Mouse (Mus musculus): ENCODE measurements at regions not wholly inside any gene's neighbourhood (a gene's known extent, or its start where the extent isn't known, plus 50 kb on each side); places are given as distances from the start of the nearest gene placed in this dataset.

DNA sequence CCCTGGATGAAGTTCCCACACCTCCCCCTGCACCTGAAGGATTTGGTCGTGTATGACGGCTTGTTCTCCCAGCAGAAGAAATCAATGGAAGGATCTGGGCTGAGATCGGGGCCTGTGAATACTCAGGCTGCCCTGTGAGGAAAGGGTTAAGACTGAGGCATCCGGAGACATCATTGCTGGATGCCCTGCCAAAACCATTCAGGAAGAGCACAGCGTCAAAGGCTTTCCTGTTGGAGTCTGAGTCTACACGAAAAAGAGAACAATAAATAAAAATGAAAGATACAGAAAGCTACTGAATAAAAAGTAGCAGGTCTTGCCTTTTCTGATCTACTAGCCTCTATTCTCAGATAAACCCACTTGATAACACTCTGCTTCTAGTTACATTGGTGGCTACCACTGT, 248.4 kb downstream of the Rps29 start:
- WGBS: 31% methylated on average over 6 of the region's 6 CpGs
- no peak overlapping the region for H3K4me2 ChIP-seq (ENCODE audit: low read depth, low read length)
- no peak for ATAC-seq
- H3K4me3 ChIP-seq (ENCODE audit: low read length): no peak overlapping the region
- H3K9ac ChIP-seq (ENCODE audit: low read depth, low read length): no peak overlapping the region
- no peaks in the 10 kb centered on the region for H3K4me1 ChIP-seq (ENCODE audit: control insufficient read depth, insufficient read depth, low read length)
- no peak overlapping the region for H3K27ac ChIP-seq (ENCODE audit: low read length)
- H3K9me3 ChIP-seq (ENCODE audit: control insufficient read depth, low read length): no peaks in the 10 kb centered on the region
- H3K27me3 ChIP-seq (replicated peaks; ENCODE audit: control insufficient read depth, insufficient read depth, low read length): no peaks in the 10 kb centered on the region
- no peaks in the 10 kb centered on the region for H3K36me3 ChIP-seq (ENCODE audit: control insufficient read depth, insufficient read depth, low read length)

DNA sequence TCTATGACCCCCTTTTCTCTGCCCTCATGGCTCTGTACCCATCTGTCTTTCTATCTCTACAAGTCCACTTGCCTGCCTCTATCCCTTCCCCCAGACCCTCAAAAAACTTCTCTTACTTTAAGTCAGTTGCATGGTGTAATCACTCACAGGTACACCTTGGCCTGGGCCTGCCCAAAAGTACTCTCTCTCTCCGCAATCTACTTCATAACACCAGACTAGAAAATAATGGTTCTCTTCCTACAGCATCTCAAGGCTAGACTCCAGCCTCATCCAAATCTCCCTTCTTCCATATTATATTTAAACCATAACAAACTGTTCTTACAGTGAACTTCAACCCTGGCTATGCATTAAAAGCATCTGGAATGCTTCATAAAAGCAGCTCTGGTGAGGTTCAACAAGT, 254.2 kb downstream of the Rps29 start:
- Histone ChIP-seq H3K27ac (ENCODE audit: low read length) (no peak overlapping the region), H3K4me1 (ENCODE audit: control insufficient read depth, insufficient read depth, low read length) (no peaks in the 10 kb centered on the region), H3K36me3 (ENCODE audit: control insufficient read depth, insufficient read depth, low read length) (no peaks in the 10 kb centered on the region), H3K9ac (ENCODE audit: low read depth, low read length) (no peak overlapping the region), H3K4me3 (ENCODE audit: low read length) (no peak overlapping the region), H3K4me2 (ENCODE audit: low read depth, low read length) (no peak overlapping the region), H3K27me3 (replicated peaks; ENCODE audit: control insufficient read depth, insufficient read depth, low read length) (no peaks in the 10 kb centered on the region), H3K9me3 (ENCODE audit: control insufficient read depth, low read length) (no peaks in the 10 kb centered on the region)
- ATAC-seq: no peak
- 84% methylated on average over 1 of the region's 1 CpGs for whole genome bisulfite sequencing

DNA sequence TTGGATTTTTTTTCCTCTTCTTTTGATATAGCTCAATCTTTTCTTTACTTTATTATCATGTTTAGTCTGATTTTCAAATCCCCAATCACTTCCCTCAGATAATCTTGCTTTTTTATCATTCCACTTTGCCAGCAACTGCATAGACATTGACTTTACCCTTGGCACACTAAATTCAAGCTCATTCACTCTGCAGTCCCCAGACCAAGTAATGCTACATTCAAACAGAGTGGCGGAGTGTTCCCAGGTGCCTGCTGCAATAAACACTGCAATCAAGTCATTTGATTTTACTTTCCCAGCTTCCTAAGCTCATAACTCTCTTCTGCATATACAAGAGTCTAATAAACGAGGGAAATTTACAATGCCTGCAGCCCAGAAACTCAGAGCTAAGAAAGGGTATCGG, 269.8 kb downstream of the Rps29 start:
- Histone ChIP-seq H3K27ac (ENCODE audit: low read length) (no peak overlapping the region), H3K27me3 (replicated peaks; ENCODE audit: control insufficient read depth, insufficient read depth, low read length) (no peaks in the 10 kb centered on the region), H3K36me3 (ENCODE audit: control insufficient read depth, insufficient read depth, low read length) (no peaks in the 10 kb centered on the region), H3K9me3 (ENCODE audit: control insufficient read depth, low read length) (no peaks in the 10 kb centered on the region), H3K4me1 (ENCODE audit: control insufficient read depth, insufficient read depth, low read length) (no peaks in the 10 kb centered on the region), H3K4me3 (ENCODE audit: low read length) (no peak overlapping the region), H3K4me2 (ENCODE audit: low read depth, low read length) (no peak overlapping the region), H3K9ac (ENCODE audit: low read depth, low read length) (no peak overlapping the region)
- no peak for ATAC-seq
- WGBS: 45% methylated on average over 3 of the region's 3 CpGs

DNA sequence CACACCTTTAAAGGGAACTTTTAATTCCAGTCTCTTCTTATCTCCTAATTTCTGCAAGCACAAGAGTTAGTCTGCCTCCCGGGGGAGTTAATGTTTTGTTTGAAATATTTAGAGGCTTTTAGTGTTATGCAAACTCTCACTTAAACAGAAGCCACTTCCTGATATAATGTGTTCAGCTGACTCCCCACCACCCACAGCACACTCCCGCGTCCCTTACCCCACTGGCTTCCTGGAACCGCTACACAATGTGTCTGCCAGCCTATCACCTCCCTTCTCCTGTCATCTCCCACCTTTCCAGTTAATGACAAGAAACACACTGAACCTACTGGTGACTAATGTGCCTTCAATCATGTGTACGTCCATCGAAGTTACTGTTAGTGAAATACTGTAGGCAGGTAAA, 276.5 kb downstream of the Rps29 start:
- 74% methylated on average over 6 of the region's 6 CpGs for WGBS
- H3K4me1 ChIP-seq (ENCODE audit: control insufficient read depth, insufficient read depth, low read length): 0 out of 2 replicates have a peak, but pooled peaks cover 2% of the 10 kb centered on the region
- H3K4me2 ChIP-seq (ENCODE audit: low read depth, low read length): no peak overlapping the region
- no peak for ATAC-seq
- H3K27ac ChIP-seq (ENCODE audit: low read length): no peak overlapping the region
- no peak overlapping the region for H3K4me3 ChIP-seq (ENCODE audit: low read length)
- no peaks in the 10 kb centered on the region for H3K9me3 ChIP-seq (ENCODE audit: control insufficient read depth, low read length)
- H3K36me3 ChIP-seq (ENCODE audit: control insufficient read depth, insufficient read depth, low read length): no peaks in the 10 kb centered on the region
- no peaks in the 10 kb centered on the region for H3K27me3 ChIP-seq (replicated peaks; ENCODE audit: control insufficient read depth, insufficient read depth, low read length)
- H3K9ac ChIP-seq (ENCODE audit: low read depth, low read length): no peak overlapping the region

DNA sequence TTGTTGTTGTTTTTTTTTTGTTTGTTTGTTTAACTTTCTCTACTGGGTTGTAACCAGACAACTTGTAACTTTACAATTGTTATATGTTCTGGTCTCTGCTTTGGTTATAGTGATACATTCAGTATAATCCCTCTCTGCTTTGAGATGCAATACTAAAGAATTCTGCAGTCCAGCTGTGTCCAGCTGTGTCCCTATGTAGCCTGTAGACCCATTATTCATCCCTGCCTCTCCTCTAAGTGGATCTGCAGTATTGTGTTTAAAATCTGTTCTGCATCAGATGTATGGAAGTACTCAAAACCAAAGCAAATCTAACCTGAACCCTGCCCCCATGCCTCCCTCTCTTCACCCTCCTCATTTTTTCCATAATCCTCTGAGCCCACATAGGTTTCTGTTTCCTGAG, 279.6 kb downstream of the Rps29 start:
- no peaks in the 10 kb centered on the region for H3K36me3 ChIP-seq (ENCODE audit: control insufficient read depth, insufficient read depth, low read length)
- H3K27me3 ChIP-seq (replicated peaks; ENCODE audit: control insufficient read depth, insufficient read depth, low read length): no peaks in the 10 kb centered on the region
- H3K4me2 ChIP-seq (ENCODE audit: low read depth, low read length): no peak overlapping the region
- H3K4me3 ChIP-seq (ENCODE audit: low read length): no peak overlapping the region
- 0 out of 2 replicates have a peak, but pooled peaks cover 2% of the 10 kb centered on the region for H3K4me1 ChIP-seq (ENCODE audit: control insufficient read depth, insufficient read depth, low read length)
- H3K9me3 ChIP-seq (ENCODE audit: control insufficient read depth, low read length): no peaks in the 10 kb centered on the region
- H3K9ac ChIP-seq (ENCODE audit: low read depth, low read length): no peak overlapping the region
- no peak overlapping the region for H3K27ac ChIP-seq (ENCODE audit: low read length)
- ATAC-seq: peak; percentile 71; the same call in 1 of the 2 replicates

DNA sequence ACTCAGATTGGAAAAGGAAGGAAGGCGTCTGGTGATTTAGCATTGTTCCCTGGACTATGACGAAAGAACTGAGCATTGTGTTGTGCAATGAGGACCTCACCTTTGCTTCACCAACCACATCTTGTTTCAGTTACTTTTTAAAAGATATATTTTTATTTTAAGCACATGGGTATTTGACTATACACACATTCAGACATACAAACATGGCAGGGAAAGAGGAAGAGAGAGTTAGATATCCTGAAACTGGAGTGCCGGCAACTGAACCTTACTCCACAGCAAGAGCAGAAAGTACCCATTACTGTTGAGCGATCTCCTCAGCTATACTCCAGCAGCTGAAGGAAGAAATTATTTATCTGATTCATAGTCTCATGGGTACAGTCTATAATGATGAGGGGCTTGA, 287.7 kb downstream of the Rps29 start:
- H3K4me2 ChIP-seq (ENCODE audit: low read depth, low read length): no peak overlapping the region
- no peak for ATAC-seq
- H3K27ac ChIP-seq (ENCODE audit: low read length): no peak overlapping the region
- no peaks in the 10 kb centered on the region for H3K9me3 ChIP-seq (ENCODE audit: control insufficient read depth, low read length)
- H3K27me3 ChIP-seq (replicated peaks; ENCODE audit: control insufficient read depth, insufficient read depth, low read length): no peaks in the 10 kb centered on the region
- H3K9ac ChIP-seq (ENCODE audit: low read depth, low read length): no peak overlapping the region
- 93% methylated on average over 4 of the region's 4 CpGs for WGBS
- no peak overlapping the region for H3K4me3 ChIP-seq (ENCODE audit: low read length)
- no peaks in the 10 kb centered on the region for H3K36me3 ChIP-seq (ENCODE audit: control insufficient read depth, insufficient read depth, low read length)
- H3K4me1 ChIP-seq (ENCODE audit: control insufficient read depth, insufficient read depth, low read length): no peaks in the 10 kb centered on the region

DNA sequence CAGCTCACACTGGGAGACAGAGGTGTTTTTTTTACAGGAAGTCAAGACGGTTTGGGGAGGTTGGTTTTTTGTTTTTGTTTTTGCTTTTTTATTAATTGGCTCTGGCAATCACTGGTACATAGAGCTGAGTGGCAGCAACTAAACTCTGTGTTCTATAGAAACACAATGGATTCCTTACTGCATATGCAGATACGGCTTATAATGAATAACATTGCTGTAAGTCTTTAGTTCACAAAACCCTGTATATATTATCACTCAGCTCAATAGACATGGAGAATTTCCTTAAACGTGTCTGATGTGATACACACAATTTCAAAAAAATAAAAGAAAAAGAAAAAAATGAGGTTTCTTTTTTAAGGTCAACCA, 296.0 kb downstream of the Rps29 start:
- no peaks in the 10 kb centered on the region for H3K36me3 ChIP-seq (ENCODE audit: control insufficient read depth, insufficient read depth, low read length)
- no peaks in the 10 kb centered on the region for H3K4me1 ChIP-seq (ENCODE audit: control insufficient read depth, insufficient read depth, low read length)
- no peak overlapping the region for H3K9ac ChIP-seq (ENCODE audit: low read depth, low read length)
- no peak overlapping the region for H3K4me2 ChIP-seq (ENCODE audit: low read depth, low read length)
- H3K27me3 ChIP-seq (replicated peaks; ENCODE audit: control insufficient read depth, insufficient read depth, low read length): no peaks in the 10 kb centered on the region
- H3K9me3 ChIP-seq (ENCODE audit: control insufficient read depth, low read length): no peaks in the 10 kb centered on the region
- H3K4me3 ChIP-seq (ENCODE audit: low read length): no peak overlapping the region
- 69% methylated on average over 3 of the region's 3 CpGs for WGBS
- no peak overlapping the region for H3K27ac ChIP-seq (ENCODE audit: low read length)
- ATAC-seq: no peak

DNA sequence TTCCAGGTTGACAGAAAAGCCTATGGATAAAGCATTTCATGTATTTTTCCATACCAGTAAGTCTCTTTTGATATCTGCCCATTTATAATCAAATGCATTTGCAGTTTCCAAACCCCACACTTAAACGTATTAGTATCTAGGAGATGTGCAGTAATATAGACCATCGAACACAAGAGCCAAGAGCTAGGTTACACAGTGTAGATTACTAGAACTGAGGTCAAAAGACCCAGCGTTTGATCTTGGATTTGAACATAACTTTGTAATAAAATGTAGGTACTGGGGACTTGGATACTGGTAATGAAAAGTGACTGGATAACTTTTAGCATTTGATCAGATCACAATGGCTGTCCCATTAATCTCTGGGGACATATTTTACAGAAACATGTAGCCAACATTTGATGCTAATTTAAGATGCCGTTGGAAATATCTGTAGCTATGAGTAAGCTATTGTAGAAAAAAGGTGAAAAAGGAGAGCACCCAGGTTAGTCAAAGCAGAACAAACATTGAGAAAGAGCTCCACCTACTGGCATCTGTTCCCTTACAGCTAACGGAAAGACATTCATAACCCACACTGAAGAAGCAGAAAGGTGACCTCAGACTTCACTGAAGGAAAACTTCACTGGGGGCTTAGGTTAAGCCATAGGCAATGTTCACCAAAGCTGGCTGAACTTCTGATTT, 296.5 kb downstream of the Rps29 start:
- Histone ChIP-seq H3K9me3 (ENCODE audit: control insufficient read depth, low read length) (no peaks in the 10 kb centered on the region), H3K4me2 (ENCODE audit: low read depth, low read length) (no peak overlapping the region), H3K4me3 (ENCODE audit: low read length) (no peak overlapping the region), H3K4me1 (ENCODE audit: control insufficient read depth, insufficient read depth, low read length) (no peaks in the 10 kb centered on the region), H3K9ac (ENCODE audit: low read depth, low read length) (no peak overlapping the region), H3K27me3 (replicated peaks; ENCODE audit: control insufficient read depth, insufficient read depth, low read length) (no peaks in the 10 kb centered on the region), H3K36me3 (ENCODE audit: control insufficient read depth, insufficient read depth, low read length) (no peaks in the 10 kb centered on the region), H3K27ac (ENCODE audit: low read length) (no peak overlapping the region)
- WGBS: 47% methylated on average over 5 of the region's 5 CpGs
- no peak for ATAC-seq

DNA sequence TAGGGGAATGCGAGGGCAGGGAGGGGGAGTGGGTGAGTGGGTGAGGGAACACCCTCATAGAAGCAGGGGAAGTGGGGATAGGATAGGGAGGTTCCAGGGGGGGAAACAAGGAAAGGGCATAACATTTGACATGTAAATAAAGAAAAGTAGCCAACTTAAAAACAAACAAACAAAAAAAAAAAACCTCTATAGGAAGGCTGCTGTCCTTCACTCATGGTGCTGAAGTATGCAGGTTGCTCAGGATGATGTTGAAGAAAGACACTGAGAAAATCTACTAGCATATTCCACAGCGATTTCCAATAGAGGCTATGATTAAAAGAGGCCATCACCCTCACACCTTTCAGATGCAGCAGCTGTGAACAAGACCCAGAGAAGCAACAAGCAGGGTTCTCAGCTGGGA, 298.7 kb downstream of the Rps29 start:
- no peaks in the 10 kb centered on the region for H3K9me3 ChIP-seq (ENCODE audit: control insufficient read depth, low read length)
- 60% methylated on average over 2 of the region's 2 CpGs for WGBS
- no peak overlapping the region for H3K27ac ChIP-seq (ENCODE audit: low read length)
- H3K9ac ChIP-seq (ENCODE audit: low read depth, low read length): no peak overlapping the region
- no peak for ATAC-seq
- no peaks in the 10 kb centered on the region for H3K4me1 ChIP-seq (ENCODE audit: control insufficient read depth, insufficient read depth, low read length)
- no peak overlapping the region for H3K4me2 ChIP-seq (ENCODE audit: low read depth, low read length)
- H3K27me3 ChIP-seq (replicated peaks; ENCODE audit: control insufficient read depth, insufficient read depth, low read length): no peaks in the 10 kb centered on the region
- no peaks in the 10 kb centered on the region for H3K36me3 ChIP-seq (ENCODE audit: control insufficient read depth, insufficient read depth, low read length)
- no peak overlapping the region for H3K4me3 ChIP-seq (ENCODE audit: low read length)

DNA sequence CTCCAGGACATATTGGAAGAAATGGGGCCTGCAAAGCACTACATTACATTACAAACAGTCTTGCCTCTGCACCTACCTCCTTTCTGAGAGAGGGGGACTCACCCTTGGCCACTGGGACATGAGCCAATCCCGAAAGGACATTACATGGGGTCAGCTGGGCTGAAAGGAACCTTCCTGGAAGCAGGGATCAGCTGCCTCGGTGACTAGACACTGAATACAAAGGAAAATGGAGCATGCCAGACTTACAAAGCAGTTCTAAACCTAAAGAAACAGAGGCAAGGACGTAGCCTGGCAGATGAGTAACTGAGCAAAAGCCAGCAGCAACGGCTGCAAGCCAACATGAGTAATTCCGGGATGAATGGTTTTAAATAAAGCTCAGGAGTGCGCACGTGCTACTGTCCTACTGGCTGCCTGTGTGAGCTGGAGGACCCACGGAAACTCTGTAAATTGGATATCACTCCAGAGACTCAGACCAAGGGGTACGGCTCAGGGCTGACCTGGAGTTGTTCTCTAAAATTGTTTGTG, 309.3 kb downstream of the Rps29 start:
- H3K4me2 ChIP-seq (ENCODE audit: low read depth, low read length): no peak overlapping the region
- no peak overlapping the region for H3K9ac ChIP-seq (ENCODE audit: low read depth, low read length)
- 82% methylated on average over 9 of the region's 9 CpGs for WGBS
- no peaks in the 10 kb centered on the region for H3K9me3 ChIP-seq (ENCODE audit: control insufficient read depth, low read length)
- H3K4me1 ChIP-seq (ENCODE audit: control insufficient read depth, insufficient read depth, low read length): no peaks in the 10 kb centered on the region
- no peak for ATAC-seq
- no peak overlapping the region for H3K27ac ChIP-seq (ENCODE audit: low read length)
- H3K27me3 ChIP-seq (replicated peaks; ENCODE audit: control insufficient read depth, insufficient read depth, low read length): no peaks in the 10 kb centered on the region
- no peaks in the 10 kb centered on the region for H3K36me3 ChIP-seq (ENCODE audit: control insufficient read depth, insufficient read depth, low read length)
- H3K4me3 ChIP-seq (ENCODE audit: low read length): no peak overlapping the region

Data from intestine, embryonic 16.5 days (tissue).